Mouse (Mus musculus) adrenal gland, adult (tissue): ENCODE results near the gene Pigw.

Experiments
- DNase-seq, 2 experiments: peaks; one replicate each; pipeline ENCODE4 v3.0.0; 2022 to 2023; ENCODE audit warnings: low spot score in 1 of 2; ENCODE audit not compliant: inconsistent age in 2 of 2

The Pigw gene

DNA sequence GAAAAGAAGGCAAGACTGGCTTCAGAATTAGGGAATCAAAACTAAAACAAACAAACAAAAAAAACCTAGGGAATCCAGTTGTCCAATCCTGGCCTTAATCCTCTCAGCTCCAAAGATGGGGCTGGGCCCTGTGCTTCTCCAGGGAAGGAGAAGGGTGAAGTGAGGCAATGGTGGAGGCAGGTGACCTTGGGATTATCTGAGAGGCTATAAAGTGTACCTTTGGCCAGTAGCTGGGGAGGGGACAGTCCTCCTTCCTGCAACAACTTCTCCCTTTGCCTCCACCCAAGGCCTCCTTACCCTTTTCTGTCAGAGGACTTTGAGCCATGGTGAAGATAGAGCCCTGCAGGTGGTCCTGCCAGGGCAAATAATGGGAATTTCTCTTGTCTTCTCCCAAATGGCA is 52.6 kb downstream of the Pigw start:
- DNase-seq, result peak in 1 of 2 experiments; percentile 61
